Mouse (Mus musculus): Measurements from ENCODE around the gene Cblb. TPM values are rescaled to one million over a fixed set of nuclear protein-coding genes. Genes with fewer than 3 reads are reported as not detected.

Gene Cblb
- total RNA-seq, 2 experiments from 2014 or later = 24.4 to 27.1 TPM

DNA sequence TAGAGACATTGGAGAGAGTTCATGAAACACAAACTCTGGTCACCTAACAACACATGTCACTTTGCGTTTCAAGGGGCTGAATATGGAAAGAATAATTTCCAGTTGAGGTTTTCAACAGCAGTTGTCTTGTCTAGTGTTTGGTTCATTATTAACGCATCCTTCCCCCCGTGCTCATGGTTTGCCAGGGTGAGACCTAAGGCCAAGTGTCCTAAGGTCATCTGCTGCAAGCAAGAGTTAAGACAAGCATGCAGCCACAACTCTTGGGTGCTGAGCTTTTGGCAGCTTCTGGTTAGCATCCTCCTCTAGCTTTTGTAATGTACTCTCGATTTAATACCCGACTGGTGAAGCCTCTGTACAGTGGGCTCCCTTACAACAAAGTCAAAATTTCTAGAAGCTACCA is 159.7 kb downstream of the Cblb start:
- no peak for DNase-seq (ENCODE audit: low spot score in 2 of 2)

DNA sequence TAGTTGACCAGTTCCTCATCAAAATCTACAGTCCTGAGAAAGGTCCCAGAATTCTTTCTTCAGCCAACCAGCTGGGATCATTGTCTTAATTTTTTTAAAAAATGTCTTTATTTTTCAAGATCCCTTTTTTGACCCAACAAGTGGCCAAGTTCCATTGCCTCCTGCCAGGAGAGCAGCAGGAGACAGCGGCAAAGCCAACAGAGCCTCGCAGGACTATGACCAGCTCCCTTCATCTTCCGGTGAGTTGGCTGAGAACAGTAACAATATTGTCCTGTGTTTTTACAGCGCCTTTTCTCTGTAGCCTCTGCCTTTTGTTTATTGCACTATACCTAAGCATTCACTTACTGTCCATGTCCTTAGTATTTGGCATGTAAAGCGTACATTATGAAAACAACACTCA is 163.0 kb downstream of the Cblb start:
- no peak for DNase-seq (ENCODE audit: low spot score in 2 of 2)

DNA sequence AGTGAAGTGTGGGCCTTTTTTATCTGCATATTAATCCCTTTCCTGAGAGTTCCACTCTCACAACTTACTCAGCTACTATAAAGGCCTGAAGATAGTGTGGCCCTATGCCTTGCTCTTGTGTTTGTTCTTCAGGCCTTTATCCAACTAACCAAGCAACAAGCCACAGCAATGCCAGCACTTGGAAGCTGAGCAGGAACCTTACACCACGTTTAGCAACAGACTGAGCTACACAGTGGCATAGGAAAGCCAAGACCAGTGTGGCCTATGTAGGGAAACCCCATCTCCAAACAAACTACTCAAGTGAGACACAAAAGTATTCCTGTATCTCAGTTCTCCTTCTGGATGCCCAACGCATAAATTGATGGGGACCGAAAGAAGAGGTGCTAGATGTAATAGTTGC is 163.8 kb downstream of the Cblb start:
- DNase-seq (ENCODE audit: low spot score in 2 of 2) = no peak

- no peak for DNase-seq (ENCODE audit: low spot score in 2 of 2)
These were observed 169.1 kb downstream of the Cblb start for GRCm38 (mm10) chr16:52200107-52200506.

GRCm38 (mm10) chr16:52210844-52211606 is 180.0 kb downstream of the Cblb start:
- no peak for DNase-seq (ENCODE audit: low spot score in 2 of 2)

- DNase-seq (ENCODE audit: low spot score in 2 of 2) = no peak
These were observed 188.0 kb downstream of the Cblb start for GRCm38 (mm10) chr16:52219069-52219468.

DNA sequence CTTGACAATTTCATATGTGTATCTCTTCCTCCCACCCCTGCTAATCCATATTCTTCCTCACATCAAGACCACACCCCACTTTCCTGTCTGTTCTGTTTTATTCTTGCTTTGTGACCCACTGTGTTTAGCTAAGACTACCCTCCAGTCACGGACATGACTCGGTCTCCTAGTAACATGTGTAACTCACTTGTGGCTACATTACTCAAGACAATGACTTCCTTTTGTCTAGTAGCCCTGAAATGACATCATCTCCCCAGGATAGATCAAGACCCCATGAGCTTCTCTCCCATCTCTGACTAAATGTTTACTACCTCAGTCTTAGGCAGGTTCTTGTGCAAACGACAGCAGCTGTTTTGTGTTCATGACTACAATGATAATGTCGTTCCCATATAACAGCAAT is 191.9 kb downstream of the Cblb start:
- DNase-seq (ENCODE audit: low spot score in 2 of 2) = no peak

DNA sequence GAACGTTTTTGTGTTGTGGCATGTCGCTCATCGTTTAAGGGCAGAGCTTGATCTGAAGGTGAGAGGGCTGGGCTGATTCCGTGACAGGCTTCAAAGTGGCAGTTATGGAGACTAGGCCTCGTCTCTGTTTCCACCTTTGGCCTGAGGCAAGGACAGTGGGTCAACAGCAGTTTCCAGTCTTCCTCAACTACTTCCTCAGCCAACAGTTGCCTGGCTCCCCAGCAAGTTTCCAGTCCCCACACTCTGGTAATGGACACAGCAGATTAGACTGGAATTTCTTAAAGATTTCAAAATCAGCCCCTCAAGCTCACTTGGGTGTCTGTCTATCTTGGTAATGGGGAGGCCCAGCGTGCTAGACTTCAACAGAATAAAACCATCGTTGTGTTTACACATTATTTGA is 198.4 kb downstream of the Cblb start:
- DNase-seq (ENCODE audit: low spot score in 2 of 2) = no peak

- no peak for DNase-seq (ENCODE audit: low spot score in 2 of 2)
These were observed 198.9 kb downstream of the Cblb start for GRCm38 (mm10) chr16:52229930-52230329.

- no peak for DNase-seq (ENCODE audit: low spot score in 2 of 2)
These were observed 211.1 kb downstream of the Cblb start for GRCm38 (mm10) chr16:52242144-52242543.

DNA sequence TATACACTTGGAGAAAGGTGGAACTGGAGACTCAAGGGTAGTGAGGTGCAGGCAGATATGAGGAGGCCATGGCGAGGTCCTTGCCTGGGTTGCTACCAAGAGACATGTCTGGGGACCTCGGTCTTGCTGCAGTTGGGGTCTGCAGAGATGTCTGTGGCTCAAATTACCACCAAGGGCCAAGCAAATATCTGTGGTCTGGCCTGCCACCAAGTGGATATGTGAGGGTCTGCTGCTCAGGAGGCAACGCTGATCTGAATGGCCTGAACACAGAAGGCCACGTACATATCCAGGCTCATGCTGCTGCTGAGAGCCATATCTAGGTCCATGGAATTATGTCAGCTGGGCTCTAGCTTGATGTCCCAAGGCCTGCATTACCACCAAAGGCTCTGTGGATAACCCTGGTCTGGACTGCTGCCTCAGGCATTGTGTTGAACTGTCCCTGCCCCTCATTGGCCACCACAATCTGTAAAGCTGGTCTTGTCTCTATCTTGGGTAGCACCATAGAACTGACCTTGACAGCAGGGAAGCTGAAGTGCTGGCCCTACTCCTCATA is 212.5 kb downstream of the Cblb start:
- DNase-seq (ENCODE audit: low spot score in 2 of 2) = no peak

- no peak for DNase-seq (ENCODE audit: low spot score in 2 of 2)
These were observed 219.2 kb downstream of the Cblb start for GRCm38 (mm10) chr16:52250196-52250595.

GRCm38 (mm10) chr16:52250935-52251334 is 219.9 kb downstream of the Cblb start:
- DNase-seq (ENCODE audit: low spot score in 2 of 2) = no peak
